Mouse (Mus musculus) adipocyte (in vitro differentiated cells): ENCODE data around the gene Filip1l.

Source experiments
- DNase-seq: peaks from one replicate; pipeline ENCODE4 v3.0.0-alpha.2; 2016; ENCODE audit warnings: low spot score

Gene Filip1l

GRCm38 (mm10) chr16:57528457-57528856, 175.6 kb downstream of the Filip1l start:
- no peak for DNase-seq

- no peak for DNase-seq
Measured at GRCm38 (mm10) chr16:57530547-57530946, 177.7 kb downstream of the Filip1l start.

- peak; percentile 63 for DNase-seq
Measured at GRCm38 (mm10) chr16:57532081-57532493, 179.2 kb downstream of the Filip1l start.

DNA sequence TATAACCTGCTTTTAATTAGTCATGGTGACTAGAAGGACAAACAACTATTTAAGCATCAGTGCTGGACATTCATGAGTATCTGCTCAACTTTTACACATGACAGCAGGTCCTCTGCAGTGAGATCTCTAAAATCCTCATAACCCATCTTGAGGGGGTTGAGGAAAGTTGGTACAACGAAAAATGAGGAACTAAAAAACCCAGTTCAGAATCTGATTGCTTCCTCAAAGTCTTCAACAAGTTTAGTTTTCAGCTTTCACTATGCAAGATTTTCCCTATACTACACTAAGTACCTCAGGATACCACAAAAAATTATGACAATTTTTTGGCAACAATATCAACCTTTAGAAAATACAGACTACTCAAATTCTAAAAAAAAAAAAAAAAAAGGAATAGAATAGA, 181.5 kb downstream of the Filip1l start:
- DNase-seq: no peak

DNA sequence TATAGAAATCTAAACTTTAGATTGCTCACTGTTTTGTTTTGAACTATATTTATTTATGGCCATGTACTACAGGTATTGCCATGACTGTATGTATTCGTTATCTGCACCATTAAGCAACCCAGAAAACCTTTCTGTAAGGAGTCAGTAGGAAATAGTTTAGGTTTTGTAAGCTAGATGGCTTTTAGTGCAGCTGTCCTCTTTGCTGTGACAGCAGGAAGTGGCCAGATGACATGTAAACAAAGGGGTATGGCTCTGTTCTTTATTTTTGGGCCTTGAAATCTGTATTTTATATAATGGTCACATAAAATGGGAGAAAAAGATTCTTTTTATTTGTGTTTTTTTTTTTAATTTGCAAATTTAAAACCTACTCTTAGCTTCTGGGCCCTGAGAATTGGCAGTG, 181.9 kb downstream of the Filip1l start:
- DNase-seq: no peak

- peak; percentile 82 for DNase-seq
Measured at GRCm38 (mm10) chr16:57536511-57536910, 183.6 kb downstream of the Filip1l start.

DNA sequence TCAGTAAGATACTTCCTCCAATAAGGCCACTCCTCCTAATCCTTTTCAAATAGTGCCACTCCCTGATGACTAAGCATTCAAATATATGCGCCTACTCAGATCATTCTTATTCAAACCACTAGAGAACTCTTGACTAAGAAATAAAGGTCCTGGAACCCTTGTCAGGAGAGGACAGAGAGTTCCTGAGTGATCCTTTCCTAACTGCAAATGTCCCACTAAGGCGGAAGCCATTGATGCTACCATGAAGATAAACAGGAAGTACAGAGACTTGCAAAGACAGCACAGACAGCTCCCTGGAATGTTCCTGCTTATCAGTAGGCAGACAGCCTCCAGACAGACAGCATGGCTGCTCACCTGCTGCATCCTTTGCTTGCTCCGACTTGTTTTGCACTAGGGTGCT, 190.3 kb downstream of the Filip1l start:
- DNase-seq: no peak

- DNase-seq: peak; percentile 26
Measured at GRCm38 (mm10) chr16:57544441-57544840, 191.5 kb downstream of the Filip1l start.

DNA sequence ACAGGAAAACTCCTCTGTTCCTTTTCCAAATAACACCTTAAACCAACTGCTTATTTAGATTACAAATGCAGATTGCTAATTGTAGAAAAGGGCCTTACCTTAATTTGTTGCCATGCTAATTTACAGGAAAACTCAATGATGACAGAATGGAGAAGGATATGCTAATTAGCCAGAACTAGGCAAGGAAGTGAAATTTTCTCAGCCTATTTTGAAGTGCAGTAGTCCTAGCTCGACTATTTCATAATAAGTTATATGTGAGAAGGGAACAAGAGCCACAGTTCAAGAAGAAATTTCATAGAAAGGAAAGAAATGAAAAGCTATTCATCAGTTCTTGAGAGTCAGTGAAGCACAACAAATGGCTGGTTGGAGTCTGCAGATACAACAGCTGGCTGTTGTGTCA, 193.5 kb downstream of the Filip1l start:
- DNase-seq: no peak

DNA sequence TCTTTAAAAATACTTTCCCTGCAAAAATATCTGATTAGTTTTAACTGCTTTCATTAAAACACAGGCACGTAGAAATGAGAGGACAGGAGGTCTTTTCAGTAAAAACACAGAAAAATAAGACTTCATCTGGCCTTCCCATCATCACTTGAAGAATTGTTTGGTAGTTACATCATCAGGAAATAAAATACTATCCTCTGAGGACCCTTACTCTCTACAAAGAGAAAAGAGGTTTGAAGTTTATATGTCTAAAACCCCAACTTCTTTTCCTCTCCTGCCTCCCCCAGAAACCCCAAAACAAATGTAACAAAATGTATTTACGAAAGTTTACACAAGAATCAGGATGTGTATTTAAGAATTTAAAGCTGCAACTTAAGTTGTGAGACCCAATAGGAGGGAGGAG, 195.7 kb downstream of the Filip1l start:
- no peak for DNase-seq

GRCm38 (mm10) chr16:57549061-57550037, 196.5 kb downstream of the Filip1l start:
- DNase-seq: peak; percentile 65

DNA sequence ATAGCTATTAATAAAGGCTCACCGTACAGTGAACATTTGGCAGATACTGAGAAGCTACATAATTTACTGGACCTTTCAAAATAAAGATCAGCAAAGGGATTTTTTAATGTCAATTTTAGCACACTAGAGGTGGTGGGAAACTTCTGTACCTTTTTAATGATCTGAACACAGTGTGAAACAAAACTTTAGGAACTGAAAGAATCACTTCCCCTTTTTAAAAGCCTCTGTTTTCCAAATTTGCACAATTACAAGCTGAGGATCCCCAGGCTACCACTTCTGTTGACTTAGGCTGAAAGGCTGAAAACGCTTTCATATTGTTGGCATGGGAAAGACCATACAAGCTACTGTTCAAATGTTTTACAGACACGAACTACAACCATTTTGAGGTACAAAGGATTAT, 197.2 kb downstream of the Filip1l start:
- DNase-seq: no peak

GRCm38 (mm10) chr16:57550817-57551216, 197.9 kb downstream of the Filip1l start:
- DNase-seq: no peak

DNA sequence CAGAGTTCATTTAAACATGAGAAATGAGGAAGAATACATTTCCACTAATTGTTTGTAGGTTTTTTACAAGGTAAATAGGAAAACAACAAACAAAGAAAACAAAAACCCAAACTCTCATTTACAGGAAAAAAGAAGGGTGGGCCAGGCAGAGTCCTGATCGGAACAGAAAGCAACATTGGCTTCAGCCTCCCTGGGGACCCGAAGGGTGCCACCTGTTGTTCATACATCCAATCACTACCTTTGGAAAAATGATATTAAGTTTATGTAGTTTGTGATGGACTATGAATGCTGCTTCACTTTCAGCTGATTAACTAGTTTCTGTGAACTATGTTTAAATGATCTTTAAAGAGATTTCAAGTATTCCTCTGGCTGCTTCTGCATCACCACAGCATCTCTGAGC, 198.7 kb downstream of the Filip1l start:
- no peak for DNase-seq

DNA sequence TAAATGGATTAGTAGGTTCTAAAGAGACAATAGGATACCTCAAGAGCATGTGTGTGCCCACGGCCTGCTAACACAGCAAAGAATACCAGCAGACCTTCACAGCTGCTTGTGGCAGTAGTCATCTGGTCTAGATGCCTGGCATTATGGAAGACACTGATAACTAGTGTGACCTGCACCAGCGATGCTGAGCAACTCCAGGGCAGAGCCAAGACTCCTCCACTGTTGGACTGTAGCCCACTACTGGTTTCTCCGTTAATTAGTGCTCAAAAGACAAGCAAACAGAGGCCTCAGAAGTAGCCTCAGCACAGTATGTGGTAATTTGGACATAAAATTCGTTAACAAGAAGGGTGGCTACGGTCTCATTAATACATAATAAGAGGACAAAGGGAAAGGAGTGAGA, 199.8 kb downstream of the Filip1l start:
- DNase-seq: no peak

- no peak for DNase-seq
Measured at GRCm38 (mm10) chr16:57553235-57553634, 200.3 kb downstream of the Filip1l start.

DNA sequence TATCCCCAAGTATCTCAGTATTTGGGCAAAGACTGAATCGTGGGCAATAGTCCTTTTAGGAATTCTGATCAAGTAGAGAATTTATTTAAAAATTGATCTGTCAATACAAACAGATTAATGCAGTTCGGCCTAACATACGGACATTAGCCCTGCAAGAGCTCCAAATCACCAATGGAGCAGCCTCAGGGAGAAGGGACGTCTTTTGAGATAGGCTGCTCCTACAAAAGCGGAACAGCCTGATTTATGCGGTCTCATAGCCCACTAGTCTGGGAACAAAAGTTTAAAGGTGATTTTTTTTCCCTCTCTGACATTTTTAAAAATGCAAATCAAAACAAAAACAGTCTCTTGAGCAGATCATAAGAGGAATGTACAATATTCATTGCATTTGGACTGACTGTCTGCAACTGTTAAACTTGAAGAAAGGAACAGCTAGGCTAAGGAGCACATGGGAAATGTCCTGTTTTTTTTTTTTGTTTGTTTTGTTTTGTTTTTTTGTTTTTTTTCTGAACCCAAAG, 202.1 kb downstream of the Filip1l start:
- DNase-seq: no peak

DNA sequence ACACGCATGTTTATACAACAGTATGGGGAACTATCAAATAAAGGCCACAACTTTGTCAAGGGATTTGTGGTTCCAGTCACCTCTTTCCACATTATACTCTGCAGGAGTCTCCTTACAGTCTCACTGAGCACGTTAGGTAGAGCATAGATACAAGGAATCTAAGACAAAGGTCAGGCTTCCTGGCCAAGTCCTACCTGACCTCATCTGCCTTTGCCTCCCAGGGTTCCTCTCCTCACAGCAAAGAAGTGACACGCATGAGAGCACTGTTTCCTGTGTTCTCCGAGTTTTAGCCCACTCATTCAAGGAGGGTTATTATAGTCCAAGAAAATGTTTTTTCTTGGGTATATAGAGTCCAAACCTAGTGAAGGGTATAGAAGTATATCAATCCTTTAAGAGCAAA, 202.8 kb downstream of the Filip1l start:
- DNase-seq: no peak

GRCm38 (mm10) chr16:57556244-57556643, 203.4 kb downstream of the Filip1l start:
- peak; percentile 45 for DNase-seq

GRCm38 (mm10) chr16:57558258-57558657, 205.4 kb downstream of the Filip1l start:
- DNase-seq: no peak

DNA sequence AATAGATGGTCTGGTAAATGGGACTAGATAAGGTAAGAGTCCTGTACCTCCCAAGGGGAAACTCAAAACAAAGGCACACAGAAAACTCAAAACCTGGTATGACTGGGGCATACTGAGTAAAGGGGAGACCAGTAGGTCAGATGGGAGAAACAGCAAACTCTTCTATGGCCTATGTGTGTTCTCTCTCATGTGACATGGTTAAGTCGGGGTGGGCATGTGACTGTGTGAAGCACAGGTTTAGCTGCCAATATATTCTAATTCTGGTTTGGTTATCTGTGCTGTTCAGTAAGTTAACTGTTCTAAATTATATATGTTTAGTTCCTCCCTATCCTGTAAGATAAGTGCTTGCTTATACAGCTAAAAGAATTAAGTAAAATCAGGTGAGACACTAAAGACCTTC, 207.3 kb downstream of the Filip1l start:
- DNase-seq: no peak

DNA sequence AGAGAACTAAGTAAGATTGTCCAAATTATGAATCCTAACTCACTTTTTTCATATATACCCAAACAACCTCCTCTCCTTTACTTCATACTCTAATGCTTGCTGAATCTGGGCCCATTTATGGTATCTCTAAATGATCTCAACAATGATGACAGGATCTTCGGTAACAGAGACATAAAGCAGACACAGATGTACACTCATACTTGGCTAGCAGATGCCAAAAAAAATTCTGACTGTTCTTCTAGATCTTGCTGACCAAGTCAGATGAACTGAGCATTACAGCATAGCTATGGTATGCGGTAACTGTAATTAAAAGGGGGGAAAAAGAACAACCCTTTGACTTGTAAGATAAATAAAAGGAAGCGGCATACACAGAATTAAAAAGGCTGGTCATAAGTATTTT, 210.6 kb downstream of the Filip1l start:
- no peak for DNase-seq

DNA sequence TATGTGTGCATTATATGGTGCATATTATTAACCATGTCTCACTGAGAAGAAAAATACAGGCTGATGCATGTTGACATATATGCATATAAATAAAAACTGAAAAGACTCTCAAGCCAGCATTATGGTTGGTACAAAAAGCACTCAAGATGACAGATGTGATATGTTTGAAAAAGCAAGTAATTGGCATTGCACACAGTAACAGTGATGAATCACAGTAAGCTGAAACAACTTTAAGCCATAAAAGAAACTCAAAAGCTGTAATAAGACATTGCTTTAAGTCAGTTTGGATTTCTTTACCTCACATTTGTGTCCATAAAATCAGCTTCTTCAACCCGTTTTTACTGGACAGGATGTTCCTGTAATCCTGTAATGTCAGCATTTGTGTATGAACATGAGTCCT, 211.9 kb downstream of the Filip1l start:
- DNase-seq: no peak

- DNase-seq: no peak
Measured at GRCm38 (mm10) chr16:57566215-57566614, 213.3 kb downstream of the Filip1l start.
